ENCODE assay signal across 28 mouse cellular contexts in genomic region chr14:119422894-119423293, GRCm38 (mm10).
DNase-seq lines count a peak whose midpoint lies in the region; ATAC-seq and TF ChIP-seq lines count a peak whose summit lies in the region.
"Had no signal": no experiment of that assay in that cellular context is flagged by ENCODE, and none has a peak within 500 bp of the region (broad histone marks: within the 10 kb centered on the region; RNA-seq: fewer than 3 reads in every experiment).

No protein-coding gene starts in this region.

- TF ChIP-seq CTCF in brain, embryonic 14.5 days (IDR thresholded peaks at IDR 0.05; ENCODE audit: borderline replicate concordance, extremely low read depth, insufficient read depth, insufficient read length), result no peak

- no peak for DNase-seq in forebrain, embryonic 10.5 days (ENCODE audit: extremely low spot score, low spot score)
- DNase-seq in brain, embryonic 14.5 days (ENCODE audit: low read depth), result peak; percentile 57
- DNase-seq in heart, postnatal 36 days, result no peak
- no peak for DNase-seq in thymus, postnatal 4 days
- DNase-seq: adrenal gland, adult 2 months; adrenal gland, postnatal 14 days; cerebellum, adult 11 months; cerebellum, adult 2 months; cerebellum, adult 9-11 months; cerebellum, postnatal 25 days; embryo, embryonic 11 days; gastrocnemius, postnatal 25 days; heart, adult 18-20 months; heart, postnatal 10 days; heart, postnatal 4 days; kidney, adult 18-20 months had no signal

- H3K9ac ChIP-seq in forebrain, embryonic 15.5 days (replicated peaks), result no peak overlapping the region
- no peak overlapping the region for H3K9ac ChIP-seq in forebrain, embryonic 16.5 days (replicated peaks; ENCODE audit: low read depth, low read length)
- H3K9ac ChIP-seq: embryonic facial prominence, embryonic 13.5 days; heart, embryonic 12.5 days; heart, embryonic 15.5 days; hindbrain, embryonic 14.5 days had no signal

- no peaks in the 10 kb centered on the region for H3K36me3 ChIP-seq in forebrain, embryonic 15.5 days
- H3K36me3 ChIP-seq in forebrain, embryonic 10.5 days (replicated peaks), result no peaks in the 10 kb centered on the region
- no peaks in the 10 kb centered on the region for H3K36me3 ChIP-seq in forebrain, embryonic 16.5 days (ENCODE audit: control insufficient read depth, insufficient read depth)
- H3K36me3 ChIP-seq: embryonic facial prominence, embryonic 10.5 days; embryonic facial prominence, embryonic 13.5 days; heart, embryonic 12.5 days; heart, embryonic 15.5 days had no signal

- TF ChIP-seq POLR2A in brain, embryonic 14.5 days (IDR thresholded peaks at IDR 0.05; ENCODE audit: borderline replicate concordance, extremely low read depth, insufficient read depth, insufficient read length, poor library complexity, severe bottlenecking), result no peak

- no peak overlapping the region for H3K27ac ChIP-seq in forebrain, embryonic 15.5 days (replicated peaks)
- H3K27ac ChIP-seq in forebrain, embryonic 10.5 days, result no peak overlapping the region
- H3K27ac ChIP-seq in forebrain, embryonic 16.5 days (ENCODE audit: low read length), result no peak overlapping the region
- H3K27ac ChIP-seq: embryonic facial prominence, embryonic 10.5 days; embryonic facial prominence, embryonic 13.5 days; heart, embryonic 15.5 days; hindbrain, embryonic 14.5 days; hindbrain, postnatal 0 days had no signal

- ATAC-seq in forebrain, embryonic 15.5 days (replicated peaks), result peak; percentile 70; the same call in 1 of the 2 replicates
- peak; percentile 88 for ATAC-seq in forebrain, embryonic 16.5 days
- ATAC-seq: CD4-positive, CD25-positive, alpha-beta regulatory T cell, adult 4 months; hindbrain, postnatal 0 days; inflammation-experienced regulatory T-cells, adult 6 months; intestine, embryonic 16.5 days had no signal

- intact Hi-C loops in heart, postnatal 36 days (cut with DNase I), result no loop called here

- 69% methylated on average over 5 of the region's 5 CpGs for WGBS in forebrain, embryonic 15.5 days
- 89% methylated on average over 5 of the region's 5 CpGs for WGBS in forebrain, embryonic 10.5 days
- WGBS in forebrain, embryonic 16.5 days, result 67% methylated on average over 5 of the region's 5 CpGs

- H3K27me3 ChIP-seq in forebrain, embryonic 15.5 days, result no peaks in the 10 kb centered on the region
- no peaks in the 10 kb centered on the region for H3K27me3 ChIP-seq in forebrain, embryonic 10.5 days (ENCODE audit: poor library complexity, severe bottlenecking)
- H3K27me3 ChIP-seq in forebrain, embryonic 16.5 days (replicated peaks; ENCODE audit: control insufficient read depth, insufficient read depth, low read length), result no peaks in the 10 kb centered on the region
- H3K27me3 ChIP-seq: embryonic facial prominence, embryonic 13.5 days; heart, embryonic 12.5 days; heart, embryonic 15.5 days had no signal

- H3K4me1 ChIP-seq in forebrain, embryonic 15.5 days, result no peaks in the 10 kb centered on the region
- H3K4me1 ChIP-seq in forebrain, embryonic 10.5 days, result no peaks in the 10 kb centered on the region
- H3K4me1 ChIP-seq in forebrain, embryonic 16.5 days (replicated peaks; ENCODE audit: control insufficient read depth, insufficient read depth, low read length), result no peaks in the 10 kb centered on the region
- H3K4me1 ChIP-seq: embryonic facial prominence, embryonic 10.5 days; embryonic facial prominence, embryonic 13.5 days; heart, embryonic 12.5 days; heart, embryonic 15.5 days had no signal

- no peaks in the 10 kb centered on the region for H3K9me3 ChIP-seq in forebrain, embryonic 15.5 days
- H3K9me3 ChIP-seq in forebrain, embryonic 10.5 days, result no peaks in the 10 kb centered on the region
- H3K9me3 ChIP-seq in forebrain, embryonic 16.5 days (ENCODE audit: control insufficient read depth, low read length), result no peaks in the 10 kb centered on the region
- H3K9me3 ChIP-seq: embryonic facial prominence, embryonic 10.5 days; embryonic facial prominence, embryonic 13.5 days; heart, embryonic 12.5 days; heart, embryonic 15.5 days had no signal

- H3K4me3 ChIP-seq in forebrain, embryonic 15.5 days, result no peak overlapping the region
- no peak overlapping the region for H3K4me3 ChIP-seq in forebrain, embryonic 10.5 days
- no peak overlapping the region for H3K4me3 ChIP-seq in forebrain, embryonic 16.5 days (replicated peaks; ENCODE audit: low read length)
- H3K4me3 ChIP-seq: embryonic facial prominence, embryonic 10.5 days; embryonic facial prominence, embryonic 13.5 days; erythroblast, embryonic 14.5 days; heart, embryonic 12.5 days; heart, embryonic 15.5 days had no signal

- H3K4me2 ChIP-seq in forebrain, embryonic 15.5 days (replicated peaks), result no peak overlapping the region
- no peak overlapping the region for H3K4me2 ChIP-seq in forebrain, embryonic 16.5 days (ENCODE audit: low read length)
- H3K4me2 ChIP-seq: embryonic facial prominence, embryonic 13.5 days; heart, embryonic 12.5 days; heart, embryonic 15.5 days; hindbrain, embryonic 14.5 days had no signal
